Mouse (Mus musculus) liver, embryonic 16.5 days (tissue): ENCODE results near the gene Kif9. TPM values are rescaled to one million over a fixed set of nuclear protein-coding genes. Genes with fewer than 3 reads are reported as not detected.

Source experiments
- ATAC-seq: fragments of 200-750 bp; cut with Nextera tagmentation; 2 replicates; pipeline ENCODE4 v1.8.0; 2017; ENCODE audit warnings: low read depth, mild to moderate bottlenecking, moderate number of reproducible peaks, moderate library complexity
- H3K27ac ChIP-seq: fragments of 300-500 bp; sonication (generic); 2 replicates; pipeline ENCODE4 v1.5.1; 2014; ENCODE audit warnings: mild to moderate bottlenecking, low read length
- H3K27me3 ChIP-seq: fragments of 300-500 bp; sonication (generic); 2 replicates; pipeline ENCODE4 v1.6.1; 2014; ENCODE audit warnings: low read depth, low read length, mixed read lengths; ENCODE audit not compliant: control insufficient read depth, insufficient read depth
- H3K36me3 ChIP-seq: fragments of 300-500 bp; sonication (generic); 2 replicates; pipeline ENCODE4 v1.6.1; 2014; ENCODE audit warnings: mild to moderate bottlenecking; ENCODE audit not compliant: control insufficient read depth, insufficient read depth
- H3K4me1 ChIP-seq: fragments of 300-500 bp; sonication (generic); 2 replicates; pipeline ENCODE4 v1.6.1; 2014; ENCODE audit warnings: low read depth, low read length, mixed read lengths; ENCODE audit not compliant: control insufficient read depth
- H3K4me2 ChIP-seq: fragments of 300-500 bp; sonication (generic); 2 replicates; pipeline ENCODE4 v1.6.1; 2014; ENCODE audit warnings: low read depth, low read length, mixed read lengths
- H3K4me3 ChIP-seq: fragments of 300-500 bp; sonication (generic); 2 replicates; pipeline ENCODE4 v1.5.1; 2014; ENCODE audit warnings: low read depth, mild to moderate bottlenecking, low read length
- H3K9ac ChIP-seq: fragments of 300-500 bp; sonication (generic); 2 replicates; pipeline ENCODE4 v1.6.1; 2014; ENCODE audit warnings: low read depth, low read length
- H3K9me3 ChIP-seq: fragments of 300-500 bp; sonication (generic); replicated peaks from 2 replicates; pipeline ENCODE4 v1.6.1; 2016; ENCODE audit warnings: low read length; ENCODE audit not compliant: control insufficient read depth
- WGBS: fragments of 180-500 bp; shearing (Covaris S2); extraction: QIAGEN DNeasy Blood & Tissue Kit; methylation state at CpG from one replicate; pipeline ENCODE4 v1.1.7; 2014; ENCODE audit not compliant: insufficient replicate concordance; 5-methylcytosine and 5-hydroxymethylcytosine counted together
- polyA plus RNA-seq: library from polyadenylated mRNA; unstranded; fragments of >200 nt; fragmentation: Nextera tagmentation; extraction: Ambion mirVana; gene quantifications from 2 replicates; pipeline ENCODE4 v1.2.1, GENCODE M21; 2015

Gene Kif9
- polyA plus RNA-seq, 1 experiment from 2014 or later: 0.21 TPM

- 33% methylated on average over 3 of the region's 3 CpGs for WGBS
- no peak for ATAC-seq
These were observed 24.2 kb upstream of the Kif9 start for GRCm38 (mm10) chr9:110452523-110452922.

GRCm38 (mm10) chr9:110457926-110458325, 18.8 kb upstream of the Kif9 start:
- no peaks in the 10 kb centered on the region for H3K27me3 ChIP-seq
- H3K4me3 ChIP-seq: no peak overlapping the region
- peaks cover 7% of the 10 kb centered on the region; the same call in 1 of the 2 replicates for H3K4me1 ChIP-seq
- 62% methylated on average over 3 of the region's 3 CpGs for WGBS
- no peak overlapping the region for H3K27ac ChIP-seq
- no peak overlapping the region for H3K4me2 ChIP-seq
- H3K9me3 ChIP-seq: no peaks in the 10 kb centered on the region
- no peak for ATAC-seq
- no peak overlapping the region for H3K9ac ChIP-seq
- no peaks in the 10 kb centered on the region for H3K36me3 ChIP-seq

More at GRCm38 (mm10) chr9:110452523-110452922, 24.2 kb upstream of the Kif9 start:
- Histone ChIP-seq H3K9me3 (no peaks in the 10 kb centered on the region), H3K4me3 (no peak overlapping the region), H3K27ac (no peak overlapping the region), H3K27me3 (no peaks in the 10 kb centered on the region), H3K9ac (no peak overlapping the region), H3K4me2 (no peak overlapping the region), H3K4me1 (no peaks in the 10 kb centered on the region; the same call in 1 of the 2 replicates), H3K36me3 (no peaks in the 10 kb centered on the region)

- Histone ChIP-seq H3K9me3 (no peaks in the 10 kb centered on the region), H3K9ac (no peak overlapping the region), H3K36me3 (no peaks in the 10 kb centered on the region), H3K27me3 (no peaks in the 10 kb centered on the region), H3K27ac (peak overlapping the region; percentile 79), H3K4me3 (no peak overlapping the region), H3K4me1 (peaks cover 7% of the 10 kb centered on the region; the same call in 1 of the 2 replicates), H3K4me2 (no peak overlapping the region)
- peak; percentile 69 for ATAC-seq
- WGBS: 4% methylated on average over 2 of the region's 2 CpGs
These were observed 17.5 kb upstream of the Kif9 start for GRCm38 (mm10) chr9:110459145-110459727.

- no peaks in the 10 kb centered on the region for H3K36me3 ChIP-seq
- no peak overlapping the region for H3K9ac ChIP-seq
- H3K9me3 ChIP-seq: no peaks in the 10 kb centered on the region
- no peaks in the 10 kb centered on the region for H3K27me3 ChIP-seq
- H3K4me1 ChIP-seq: peaks cover 7% of the 10 kb centered on the region; the same call in 1 of the 2 replicates
- WGBS: 27% methylated on average over 18 of the region's 18 CpGs
- no peak for ATAC-seq
- H3K4me3 ChIP-seq: no peak overlapping the region
- no peak overlapping the region for H3K27ac ChIP-seq
- H3K4me2 ChIP-seq: no peak overlapping the region
These were observed 15.6 kb upstream of the Kif9 start for GRCm38 (mm10) chr9:110460884-110461815.

- Histone ChIP-seq H3K4me1 (peaks cover 7% of the 10 kb centered on the region; the same call in 1 of the 2 replicates), H3K9ac (no peak overlapping the region), H3K27me3 (no peaks in the 10 kb centered on the region), H3K4me3 (no peak overlapping the region), H3K9me3 (no peaks in the 10 kb centered on the region), H3K27ac (no peak overlapping the region), H3K4me2 (no peak overlapping the region), H3K36me3 (no peaks in the 10 kb centered on the region)
- 56% methylated on average over 7 of the region's 7 CpGs for whole genome bisulfite sequencing
- no peak for ATAC-seq
These were observed 14.4 kb upstream of the Kif9 start for GRCm38 (mm10) chr9:110462321-110462720.

- Histone ChIP-seq H3K4me3 (no peak overlapping the region), H3K36me3 (no peaks in the 10 kb centered on the region), H3K9me3 (no peaks in the 10 kb centered on the region), H3K27me3 (no peaks in the 10 kb centered on the region), H3K4me1 (peaks cover 7% of the 10 kb centered on the region; the same call in 1 of the 2 replicates), H3K27ac (no peak overlapping the region), H3K4me2 (no peak overlapping the region), H3K9ac (no peak overlapping the region)
- no peak for ATAC-seq
- WGBS: 26% methylated on average over 6 of the region's 6 CpGs
These were observed 12.7 kb upstream of the Kif9 start for GRCm38 (mm10) chr9:110463983-110464591.

- no peaks in the 10 kb centered on the region for H3K9me3 ChIP-seq
- no peak overlapping the region for H3K27ac ChIP-seq
- H3K36me3 ChIP-seq: no peaks in the 10 kb centered on the region
- no peak for ATAC-seq
- H3K27me3 ChIP-seq: no peaks in the 10 kb centered on the region
- no peak overlapping the region for H3K4me2 ChIP-seq
- peaks cover 7% of the 10 kb centered on the region; the same call in 1 of the 2 replicates for H3K4me1 ChIP-seq
- H3K9ac ChIP-seq: no peak overlapping the region
- WGBS: 70% methylated on average over 6 of the region's 6 CpGs
- no peak overlapping the region for H3K4me3 ChIP-seq
These were observed 11.4 kb upstream of the Kif9 start for GRCm38 (mm10) chr9:110465336-110465735.

GRCm38 (mm10) chr9:110466179-110466578, 10.6 kb upstream of the Kif9 start:
- no peaks in the 10 kb centered on the region for H3K27me3 ChIP-seq
- H3K9ac ChIP-seq: no peak overlapping the region
- no peak for ATAC-seq
- no peak overlapping the region for H3K4me3 ChIP-seq
- no peak overlapping the region for H3K4me2 ChIP-seq
- H3K36me3 ChIP-seq: no peaks in the 10 kb centered on the region
- H3K9me3 ChIP-seq: no peaks in the 10 kb centered on the region
- 74% methylated on average over 3 of the region's 3 CpGs for WGBS
- H3K27ac ChIP-seq: no peak overlapping the region
- peaks cover 4% of the 10 kb centered on the region; the same call in 1 of the 2 replicates for H3K4me1 ChIP-seq
